Mouse (Mus musculus): ENCODE results near the gene Adam12. TPM values are rescaled to one million over a fixed set of nuclear protein-coding genes. Genes with fewer than 3 reads are reported as not detected.

The Adam12 gene
- 1.0 and 1.5 TPM in 2 replicates for polyA plus RNA-seq (2011; ENCODE audit: insufficient read depth, insufficient read length, low read depth, missing spikeins)

- TF ChIP-seq POLR2A (IDR thresholded peaks at IDR 0.05; ENCODE audit: insufficient read depth, low read length) = no peak
- no peak for TF ChIP-seq CTCF (IDR thresholded peaks at IDR 0.05; ENCODE audit: low read depth, low read length)
- no peak for TF ChIP-seq EP300 (IDR thresholded peaks at IDR 0.05; ENCODE audit: insufficient read depth, low read depth, low read length)
- H3K9ac ChIP-seq (ENCODE audit: low read depth, poor library complexity, severe bottlenecking) = no peak within 1 kb of the TSS
- no peaks in the 10 kb centered on the region for H3K9me3 ChIP-seq (replicated peaks; ENCODE audit: control insufficient read depth, insufficient read depth, low read length, poor library complexity, severe bottlenecking)
- no peak within 1 kb of the TSS for H3K4me3 ChIP-seq (ENCODE audit: low read depth, low read length)
- H3K27me3 ChIP-seq (ENCODE audit: control insufficient read depth, insufficient read depth, low read length, poor library complexity, severe bottlenecking) = 0 out of 2 replicates have a peak, but pooled peaks cover under 1% of the 10 kb centered on the region
- H3K36me3 ChIP-seq (ENCODE audit: control insufficient read depth, insufficient read depth, low read length, poor library complexity, severe bottlenecking) = no peaks in the 10 kb centered on the region
- H3K4me1 ChIP-seq (ENCODE audit: control insufficient read depth, insufficient read depth, low read length) = no peaks in the 10 kb centered on the region
- no peak within 1 kb of the TSS for H3K27ac ChIP-seq (ENCODE audit: insufficient read depth, low read length)
These were observed at the start of gene Adam12 for GRCm38 (mm10) chr7:134231378-134232346. Gene Adam12, minus strand, starts transcription at chr7:134232146.

GRCm38 (mm10) chr7:134272956-134273355 is 41.0 kb upstream of the Adam12 start:
- no peak overlapping the region for H3K4me3 ChIP-seq (ENCODE audit: low read depth, low read length)
- no peaks in the 10 kb centered on the region for H3K36me3 ChIP-seq (ENCODE audit: control insufficient read depth, insufficient read depth, low read length, poor library complexity, severe bottlenecking)
- no peak for TF ChIP-seq POLR2A (IDR thresholded peaks at IDR 0.05; ENCODE audit: insufficient read depth, low read length)
- peaks cover 3% of the 10 kb centered on the region for H3K4me1 ChIP-seq (ENCODE audit: control insufficient read depth, insufficient read depth, low read length)
- no peaks in the 10 kb centered on the region for H3K9me3 ChIP-seq (replicated peaks; ENCODE audit: control insufficient read depth, insufficient read depth, low read length, poor library complexity, severe bottlenecking)
- H3K9ac ChIP-seq (ENCODE audit: low read depth, poor library complexity, severe bottlenecking) = no peak overlapping the region
- H3K27me3 ChIP-seq (ENCODE audit: control insufficient read depth, insufficient read depth, low read length, poor library complexity, severe bottlenecking) = no peaks in the 10 kb centered on the region
- H3K27ac ChIP-seq (ENCODE audit: insufficient read depth, low read length) = peak overlapping the region; percentile 67; the same call in 1 of the 2 replicates

- H3K9me3 ChIP-seq (replicated peaks; ENCODE audit: control insufficient read depth, insufficient read depth, low read length, poor library complexity, severe bottlenecking) = no peaks in the 10 kb centered on the region
- H3K27me3 ChIP-seq (ENCODE audit: control insufficient read depth, insufficient read depth, low read length, poor library complexity, severe bottlenecking) = no peaks in the 10 kb centered on the region
- H3K4me3 ChIP-seq (ENCODE audit: low read depth, low read length) = no peak overlapping the region
- TF ChIP-seq EP300 (IDR thresholded peaks at IDR 0.05; ENCODE audit: insufficient read depth, low read depth, low read length) (no peak), CTCF (IDR thresholded peaks at IDR 0.05; ENCODE audit: low read depth, low read length) (no peak), POLR2A (IDR thresholded peaks at IDR 0.05; ENCODE audit: insufficient read depth, low read length) (no peak)
- no peak overlapping the region for H3K9ac ChIP-seq (ENCODE audit: low read depth, poor library complexity, severe bottlenecking)
- no peaks in the 10 kb centered on the region for H3K36me3 ChIP-seq (ENCODE audit: control insufficient read depth, insufficient read depth, low read length, poor library complexity, severe bottlenecking)
- 0 out of 2 replicates have a peak overlapping the region, but pooled peaks have one; percentile 67 for H3K27ac ChIP-seq (ENCODE audit: insufficient read depth, low read length)
- H3K4me1 ChIP-seq (ENCODE audit: control insufficient read depth, insufficient read depth, low read length) = peaks cover 3% of the 10 kb centered on the region
These were observed 40.5 kb upstream of the Adam12 start for GRCm38 (mm10) chr7:134272421-134272820.

- Histone ChIP-seq H3K4me3 (ENCODE audit: low read depth, low read length) (no peak overlapping the region), H3K27ac (ENCODE audit: insufficient read depth, low read length) (no peak overlapping the region), H3K9me3 (replicated peaks; ENCODE audit: control insufficient read depth, insufficient read depth, low read length, poor library complexity, severe bottlenecking) (no peaks in the 10 kb centered on the region), H3K36me3 (ENCODE audit: control insufficient read depth, insufficient read depth, low read length, poor library complexity, severe bottlenecking) (no peaks in the 10 kb centered on the region), H3K4me1 (ENCODE audit: control insufficient read depth, insufficient read depth, low read length) (no peaks in the 10 kb centered on the region), H3K27me3 (ENCODE audit: control insufficient read depth, insufficient read depth, low read length, poor library complexity, severe bottlenecking) (no peaks in the 10 kb centered on the region), H3K9ac (ENCODE audit: low read depth, poor library complexity, severe bottlenecking) (no peak overlapping the region)
- TF ChIP-seq CTCF (IDR thresholded peaks at IDR 0.05; ENCODE audit: low read depth, low read length) (no peak), EP300 (IDR thresholded peaks at IDR 0.05; ENCODE audit: insufficient read depth, low read depth, low read length) (no peak), POLR2A (IDR thresholded peaks at IDR 0.05; ENCODE audit: insufficient read depth, low read length) (no peak)
These were observed 33.8 kb upstream of the Adam12 start for GRCm38 (mm10) chr7:134265783-134266182.

- Histone ChIP-seq H3K27ac (ENCODE audit: insufficient read depth, low read length) (no peak overlapping the region), H3K36me3 (ENCODE audit: control insufficient read depth, insufficient read depth, low read length, poor library complexity, severe bottlenecking) (no peaks in the 10 kb centered on the region), H3K4me1 (ENCODE audit: control insufficient read depth, insufficient read depth, low read length) (no peaks in the 10 kb centered on the region), H3K27me3 (ENCODE audit: control insufficient read depth, insufficient read depth, low read length, poor library complexity, severe bottlenecking) (no peaks in the 10 kb centered on the region), H3K9me3 (replicated peaks; ENCODE audit: control insufficient read depth, insufficient read depth, low read length, poor library complexity, severe bottlenecking) (no peaks in the 10 kb centered on the region), H3K9ac (ENCODE audit: low read depth, poor library complexity, severe bottlenecking) (no peak overlapping the region), H3K4me3 (ENCODE audit: low read depth, low read length) (no peak overlapping the region)
- TF ChIP-seq EP300 (IDR thresholded peaks at IDR 0.05; ENCODE audit: insufficient read depth, low read depth, low read length) (peak; percentile 57; the same call in 1 of the 2 replicates), CTCF (IDR thresholded peaks at IDR 0.05; ENCODE audit: low read depth, low read length) (peak; percentile 79), POLR2A (IDR thresholded peaks at IDR 0.05; ENCODE audit: insufficient read depth, low read length) (no peak)
These were observed 31.4 kb upstream of the Adam12 start for GRCm38 (mm10) chr7:134263146-134263906.

All from ES-Bruce4 (cell line).